Mouse (Mus musculus) skeletal muscle tissue, adult 2 months (tissue): ENCODE results near the gene Macrod2.

Experiments
- DNase-seq: peaks from one replicate; pipeline ENCODE4 v3.0.0-alpha.2; 2012; ENCODE audit warnings: low read depth, low spot score

Gene Macrod2

GRCm38 (mm10) chr2:141441896-141442295 is 1046.8 kb downstream of the Macrod2 start:
- no peak for DNase-seq

- no peak for DNase-seq
Observed at GRCm38 (mm10) chr2:141449078-141449680, 1054.1 kb downstream of the Macrod2 start.

- no peak for DNase-seq
Observed at GRCm38 (mm10) chr2:141463946-141464345, 1068.8 kb downstream of the Macrod2 start.

GRCm38 (mm10) chr2:141472791-141473190 is 1077.7 kb downstream of the Macrod2 start:
- no peak for DNase-seq

- no peak for DNase-seq
Observed at GRCm38 (mm10) chr2:141477585-141477984, 1082.5 kb downstream of the Macrod2 start.

GRCm38 (mm10) chr2:141490518-141490917 is 1095.4 kb downstream of the Macrod2 start:
- no peak for DNase-seq

GRCm38 (mm10) chr2:141505451-141505850 is 1110.3 kb downstream of the Macrod2 start:
- DNase-seq = no peak

- no peak for DNase-seq
Observed at GRCm38 (mm10) chr2:141507929-141508897, 1113.1 kb downstream of the Macrod2 start.

GRCm38 (mm10) chr2:141514976-141515375 is 1119.9 kb downstream of the Macrod2 start:
- no peak for DNase-seq

- no peak for DNase-seq
Observed at GRCm38 (mm10) chr2:141522081-141522480, 1127.0 kb downstream of the Macrod2 start.

GRCm38 (mm10) chr2:141545877-141546276 is 1150.8 kb downstream of the Macrod2 start:
- no peak for DNase-seq

GRCm38 (mm10) chr2:141551701-141552100 is 1156.6 kb downstream of the Macrod2 start:
- DNase-seq = no peak

- DNase-seq = no peak
Observed at GRCm38 (mm10) chr2:141556747-141557146, 1161.6 kb downstream of the Macrod2 start.

- no peak for DNase-seq
Observed at GRCm38 (mm10) chr2:141558242-141558827, 1163.2 kb downstream of the Macrod2 start.

- no peak for DNase-seq
Observed at GRCm38 (mm10) chr2:141565986-141566385, 1170.9 kb downstream of the Macrod2 start.

GRCm38 (mm10) chr2:141571360-141571759 is 1176.3 kb downstream of the Macrod2 start:
- no peak for DNase-seq

- no peak for DNase-seq
Observed at GRCm38 (mm10) chr2:141578206-141578605, 1183.1 kb downstream of the Macrod2 start.

GRCm38 (mm10) chr2:141582431-141582830 is 1187.3 kb downstream of the Macrod2 start:
- no peak for DNase-seq

- DNase-seq = no peak
Observed at GRCm38 (mm10) chr2:141582933-141583332, 1187.8 kb downstream of the Macrod2 start.

- DNase-seq = no peak
Observed at GRCm38 (mm10) chr2:141587290-141587689, 1192.2 kb downstream of the Macrod2 start.

- DNase-seq = no peak
Observed at GRCm38 (mm10) chr2:141591326-141591725, 1196.2 kb downstream of the Macrod2 start.

- no peak for DNase-seq
Observed at GRCm38 (mm10) chr2:141594811-141595210, 1199.7 kb downstream of the Macrod2 start.
